Mouse (Mus musculus) layer of hippocampus, adult 6 months (tissue): ENCODE data around the gene Nphs1. TPM values are rescaled to one million over a fixed set of nuclear protein-coding genes. Genes with fewer than 3 reads are reported as not detected.

ENCODE experiments used
- long read RNA-seq, 2 experiments: library from polyadenylated mRNA; unstranded; transcript quantifications; one replicate each; pipeline ENCODE4 v2.0.0; 2019 to 2020
- polyA plus RNA-seq: library from polyadenylated mRNA; unstranded; fragments of <200 nt; fragmentation: Nextera tagmentation; gene quantifications from 2 replicates; pipeline ENCODE4 v1.2.3, GENCODE M21; 2021

Nphs1 gene
- polyA plus RNA-seq, result 0.90 and 0.92 TPM in 2 replicates
- long read RNA-seq, experiment 1, partial matches to known transcripts, result 0 of 1 reads
- long read RNA-seq, experiment 1, other reads (novel, unspliced or antisense), result 1 of 1 reads
- long read RNA-seq, experiment 2, partial matches to known transcripts, result 1 of 3 reads
- long read RNA-seq, experiment 2, other reads (novel, unspliced or antisense), result 2 of 3 reads

GRCm38 (mm10) chr7:30457629-30458330 lies at the start of gene Nphs1, which contains the start of gene Kirrel2:
Nphs1 (plus strand) TSS chr7:30458315.
Kirrel2 (minus strand) TSS chr7:30457690.

DNA sequence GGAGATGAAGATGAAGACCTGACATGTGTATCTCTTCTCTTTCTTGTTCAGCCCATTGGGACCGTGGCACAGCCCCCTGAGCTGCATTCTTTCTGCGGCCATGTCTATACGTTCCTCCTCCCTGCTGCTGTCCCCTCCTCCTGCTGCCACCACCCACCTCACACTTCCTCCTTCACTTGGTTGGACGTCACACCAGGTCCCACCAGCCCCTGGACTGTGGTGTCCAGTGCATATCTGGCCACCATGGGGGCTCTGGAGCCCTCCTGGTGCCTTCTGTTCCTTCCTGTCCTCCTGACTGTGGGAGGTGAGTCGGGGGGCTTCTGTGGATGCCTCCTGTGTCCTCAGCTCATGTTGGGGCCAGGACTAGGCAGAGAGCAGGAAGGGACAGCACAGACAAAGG lies 44.5 kb upstream of the Nphs1 start, which contains the start of gene Tyrobp:
Tyrobp (plus strand) TSS at position 165 of the 400 bp plus-strand sequence.

GRCm38 (mm10) chr7:30419561-30420499 lies 38.3 kb upstream of the Nphs1 start, which contains the start of gene Hcst:
Hcst (minus strand) TSS chr7:30419854.

DNA sequence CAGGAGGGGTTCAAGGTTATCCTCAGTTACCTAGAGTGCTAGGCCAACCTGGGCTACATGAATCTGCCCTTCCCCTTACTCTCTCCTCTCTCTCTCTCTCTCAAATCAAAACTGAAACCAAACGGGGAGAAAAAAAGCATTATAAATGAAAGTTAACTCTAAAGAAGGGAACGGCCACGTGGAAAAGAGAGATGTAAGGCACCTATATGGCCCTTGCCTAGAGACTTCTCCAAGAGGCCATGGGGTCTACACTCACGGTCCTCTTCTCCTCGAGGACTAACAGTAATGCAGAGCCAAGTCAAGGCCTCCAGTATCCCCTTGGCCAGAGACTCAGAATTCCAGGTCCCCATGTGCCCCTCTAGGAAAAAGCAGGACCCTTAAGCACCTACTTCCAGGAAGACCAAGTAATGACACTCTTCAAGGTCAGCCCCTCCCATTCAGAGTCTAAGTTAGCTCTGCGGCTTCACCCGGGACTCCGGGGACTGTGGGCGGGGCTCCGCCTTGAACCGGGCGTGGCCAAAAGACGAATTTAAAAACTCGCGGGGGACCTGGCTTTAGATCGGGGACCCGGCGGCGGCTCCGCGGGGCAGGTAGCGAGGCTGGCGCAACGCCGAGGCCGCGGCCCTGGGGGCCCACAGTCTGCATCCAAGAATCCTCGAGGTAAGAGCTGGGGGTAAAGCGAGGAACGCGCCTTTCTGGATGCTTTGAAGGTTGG lies 36.8 kb upstream of the Nphs1 start, which contains the start of gene Nfkbid:
Nfkbid (plus strand) TSS at position 558 of the 715 bp plus-strand sequence.

GRCm38 (mm10) chr7:30444971-30445751 lies 13.0 kb upstream of the Nphs1 start, which contains the start of gene Aplp1:
Aplp1 (minus strand) TSS chr7:30445535.

GRCm38 (mm10) chr7:30493401-30493931 lies 35.4 kb downstream of the Nphs1 start, which contains the start of gene Prodh2:
Prodh2 (plus strand) TSS chr7:30493622.

DNA sequence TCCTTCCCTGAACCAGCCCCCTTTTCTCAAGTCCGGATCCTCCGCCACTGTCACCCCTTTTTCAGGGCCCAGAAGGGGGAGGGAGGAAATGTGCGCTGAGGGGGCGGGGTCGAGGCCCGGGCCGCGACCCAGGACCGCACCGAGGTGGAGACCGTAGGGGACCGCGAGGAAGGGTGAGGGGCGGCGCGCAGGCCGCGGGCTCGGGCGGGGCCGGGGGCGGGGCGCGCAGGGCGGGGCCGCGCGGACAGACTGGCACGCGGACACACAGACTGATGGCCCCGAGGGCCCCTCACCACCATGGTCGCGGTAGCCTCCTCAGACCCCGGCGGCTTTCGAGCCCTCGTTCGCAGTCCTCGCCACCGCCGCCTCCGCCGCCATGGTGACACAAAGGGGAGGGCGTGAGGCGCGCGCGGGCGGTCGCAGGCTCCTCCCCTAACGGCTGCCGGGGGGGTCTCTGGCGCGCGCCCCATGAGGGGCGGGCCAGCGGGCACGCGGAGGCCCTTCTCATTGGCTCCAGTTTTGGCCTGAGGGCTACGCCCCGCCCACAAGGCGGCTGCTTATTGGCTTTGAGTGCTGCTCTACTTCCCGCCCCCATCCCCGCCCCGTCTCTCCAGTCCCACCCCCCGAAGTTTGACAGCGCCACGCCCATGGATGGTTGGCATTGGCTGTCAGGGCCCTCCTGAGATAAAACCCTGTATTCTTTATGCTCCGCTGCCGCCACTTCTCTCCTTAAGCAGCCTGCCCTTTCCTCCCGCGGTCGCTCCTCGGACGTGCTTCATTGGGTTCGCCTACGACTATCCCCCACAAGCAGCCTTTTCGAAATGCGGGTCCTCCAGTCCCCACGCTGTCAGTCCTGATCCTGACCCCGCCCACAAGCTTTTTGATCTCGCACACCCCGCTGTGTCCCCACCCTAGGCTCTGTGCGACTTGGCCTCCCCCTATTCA lies 76.8 kb downstream of the Nphs1 start, which contains the start of gene Arhgap33:
Arhgap33 (minus strand) TSS at position 428 of the 945 bp plus-strand sequence.

Other genes starting within 250 kb of the Nphs1 start
- 144 and 151 TPM in 2 replicates for gene Polr2i, start 226.4 kb upstream of the Nphs1 start, polyA plus RNA-seq
- 265 and 278 TPM in 2 replicates for gene Tbcb, start 226.0 kb upstream of the Nphs1 start, polyA plus RNA-seq
- gene Ovol3, start 222.6 kb upstream of the Nphs1 start, polyA plus RNA-seq, result not detected in 2 replicates
- gene Thap8, start 178.2 kb upstream of the Nphs1 start, polyA plus RNA-seq, result 0.13 and 0.30 TPM in 2 replicates
- gene Wdr62, start 177.9 kb upstream of the Nphs1 start, polyA plus RNA-seq, result 0.25 and 0.58 TPM in 2 replicates
- gene Clip3, start 166.6 kb upstream of the Nphs1 start, polyA plus RNA-seq, result 160 and 231 TPM in 2 replicates
- 140 and 144 TPM in 2 replicates for gene Alkbh6, start 149.6 kb upstream of the Nphs1 start, polyA plus RNA-seq
- gene Syne4, start 143.5 kb upstream of the Nphs1 start, polyA plus RNA-seq, result 0.33 and 0.63 TPM in 2 replicates
- gene E130208F15Rik, start 136.6 kb upstream of the Nphs1 start, polyA plus RNA-seq, result 3.0 and 4.7 TPM in 2 replicates
- 22.3 and 23.3 TPM in 2 replicates for gene Sdhaf1, start 134.4 kb upstream of the Nphs1 start, polyA plus RNA-seq
- 4.7 and 4.8 TPM in 2 replicates for gene Lrfn3, start 95.5 kb upstream of the Nphs1 start, polyA plus RNA-seq
- gene Tyrobp, start 44.6 kb upstream of the Nphs1 start, polyA plus RNA-seq, result 120 and 125 TPM in 2 replicates
- 2.7 and 3.0 TPM in 2 replicates for gene Hcst, start 38.5 kb upstream of the Nphs1 start, polyA plus RNA-seq
- gene Nfkbid, start 36.6 kb upstream of the Nphs1 start, polyA plus RNA-seq, result 0.40 and 0.80 TPM in 2 replicates
- gene Aplp1, start 12.8 kb upstream of the Nphs1 start, polyA plus RNA-seq, result 316 and 379 TPM in 2 replicates
- 1.9 and 2.2 TPM in 2 replicates for gene Kirrel2, start 625 bp upstream of the Nphs1 start, polyA plus RNA-seq
- not detected in 2 replicates for gene Prodh2, start 35.3 kb downstream of the Nphs1 start, polyA plus RNA-seq
- 43.0 and 61.1 TPM in 2 replicates for gene Arhgap33, start 76.7 kb downstream of the Nphs1 start, polyA plus RNA-seq
- gene Hspb6, start 93.9 kb downstream of the Nphs1 start, polyA plus RNA-seq, result 6.1 and 6.3 TPM in 2 replicates
- 1.2 and 4.0 TPM in 2 replicates for gene Proser3, start 94.0 kb downstream of the Nphs1 start, polyA plus RNA-seq
- gene Lin37, start 101.5 kb downstream of the Nphs1 start, polyA plus RNA-seq, result 65.8 and 69.9 TPM in 2 replicates
- gene U2af1l4, start 105.0 kb downstream of the Nphs1 start, polyA plus RNA-seq, result 122 and 127 TPM in 2 replicates
- gene Gm49396, start 105.0 kb downstream of the Nphs1 start, polyA plus RNA-seq, result 0.33 and 0.40 TPM in 2 replicates
- gene Psenen, start 105.3 kb downstream of the Nphs1 start, polyA plus RNA-seq, result 190 and 201 TPM in 2 replicates
- gene Igflr1, start 107.1 kb downstream of the Nphs1 start, polyA plus RNA-seq, result 0.46 and 0.69 TPM in 2 replicates
- gene Kmt2b, start 130.4 kb downstream of the Nphs1 start, polyA plus RNA-seq, result 1.4 and 3.8 TPM in 2 replicates
- 0.23 and 0.30 TPM in 2 replicates for gene Zbtb32, start 140.6 kb downstream of the Nphs1 start, polyA plus RNA-seq
- gene Upk1a, start 154.5 kb downstream of the Nphs1 start, polyA plus RNA-seq, result not detected in 2 replicates
- 2,257 and 2,565 TPM in 2 replicates for gene Cox6b1, start 167.8 kb downstream of the Nphs1 start, polyA plus RNA-seq
- gene Etv2, start 177.5 kb downstream of the Nphs1 start, polyA plus RNA-seq, result not detected in 2 replicates
- gene Rbm42, start 192.0 kb downstream of the Nphs1 start, polyA plus RNA-seq, result 136 and 146 TPM in 2 replicates
- 3.7 and 4.0 TPM in 2 replicates for gene Haus5, start 206.7 kb downstream of the Nphs1 start, polyA plus RNA-seq
- not detected in 2 replicates for gene Pmis2, start 213.3 kb downstream of the Nphs1 start, polyA plus RNA-seq
- not detected in 2 replicates for gene 2200002J24Rik, start 240.6 kb downstream of the Nphs1 start, polyA plus RNA-seq